Mouse (Mus musculus) liver, embryonic 15.5 days (tissue): ENCODE data around the gene Trim7. TPM values are rescaled to one million over a fixed set of nuclear protein-coding genes. Genes with fewer than 3 reads are reported as not detected.
A peak's percentile ranks its signal among the peaks of the same experiment; 100 is the strongest.
"Not testable (repeated sequence)": the region's sequence is repeated elsewhere in the genome, so short reads cannot be mapped to it uniquely, and the experiment has no call there.

Source experiments
- ATAC-seq: fragments of 200-750 bp; cut with Nextera tagmentation; 2 replicates; pipeline ENCODE4 v1.8.0; 2017; ENCODE audit warnings: moderate number of reproducible peaks, mild to moderate bottlenecking, moderate library complexity; ENCODE audit not compliant: insufficient read depth
- H3K27ac ChIP-seq: fragments of 300-500 bp; sonication (generic); replicated peaks from 2 replicates; pipeline ENCODE4 v1.5.1; 2015; ENCODE audit warnings: mild to moderate bottlenecking, inconsistent platforms
- H3K27me3 ChIP-seq: fragments of 300-500 bp; sonication (generic); 2 replicates; pipeline ENCODE4 v1.6.1; 2015; ENCODE audit warnings: mild to moderate bottlenecking, inconsistent platforms
- H3K36me3 ChIP-seq: fragments of 300-500 bp; sonication (generic); replicated peaks from 2 replicates; pipeline ENCODE4 v1.6.1; 2015; ENCODE audit warnings: moderate library complexity, mild to moderate bottlenecking, inconsistent platforms
- H3K4me1 ChIP-seq: fragments of 300-500 bp; sonication (generic); replicated peaks from 2 replicates; pipeline ENCODE4 v1.6.1; 2015; ENCODE audit warnings: inconsistent platforms
- H3K4me2 ChIP-seq: fragments of 300-500 bp; sonication (generic); 2 replicates; pipeline ENCODE4 v1.6.1; 2015; ENCODE audit warnings: moderate library complexity, mild to moderate bottlenecking, inconsistent platforms
- H3K4me3 ChIP-seq: fragments of 300-500 bp; sonication (generic); replicated peaks from 2 replicates; pipeline ENCODE4 v1.5.1; 2015; ENCODE audit warnings: mild to moderate bottlenecking, inconsistent platforms
- H3K9ac ChIP-seq: fragments of 300-500 bp; sonication (generic); 2 replicates; pipeline ENCODE4 v1.6.1; 2015; ENCODE audit warnings: moderate library complexity, mild to moderate bottlenecking, inconsistent platforms
- H3K9me3 ChIP-seq: fragments of 300-500 bp; sonication (generic); replicated peaks from 2 replicates; pipeline ENCODE4 v1.6.1; 2016; ENCODE audit warnings: inconsistent platforms
- WGBS: fragments of 180-500 bp; shearing (Covaris S2); methylation state at CpG from one replicate; pipeline ENCODE4 v1.1.7; 2015; ENCODE audit warnings: mixed read lengths; ENCODE audit not compliant: insufficient replicate concordance; 5-methylcytosine and 5-hydroxymethylcytosine counted together
- polyA plus RNA-seq: library from polyadenylated mRNA; unstranded; fragments of >200 nt; fragmentation: Nextera tagmentation; extraction: Ambion mirVana; gene quantifications from 2 replicates; pipeline ENCODE4 v1.2.1, GENCODE M21; 2015

Gene Trim7
- polyA plus RNA-seq = 0.09 and 0.21 TPM in 2 replicates

- H3K4me1 ChIP-seq = peaks cover 35% of the 10 kb centered on the region
- WGBS = under 1% methylated on average over 35 of the region's 92 CpGs
- H3K4me3 ChIP-seq = peak within 1 kb of the TSS; percentile 60
- peak; percentile 73 for ATAC-seq
- H3K36me3 ChIP-seq, H3K27ac ChIP-seq, H3K9me3 ChIP-seq: not testable (repeated sequence)
- peak within 1 kb of the TSS; percentile 83 for H3K4me2 ChIP-seq
- H3K27me3 ChIP-seq = peaks cover 43% of the 10 kb centered on the region
- peak within 1 kb of the TSS; percentile 35; the same call in 1 of the 2 replicates for H3K9ac ChIP-seq
Observed at GRCm38 (mm10) chr11:48825979-48826751, at the start of gene Trim7, which contains the start of gene Gm12184. Trim7 (plus strand) TSS chr11:48826140. Gm12184 (minus strand) TSS chr11:48826655.

GRCm38 (mm10) chr11:48776664-48777063 is 49.3 kb upstream of the Trim7 start:
- no peaks in the 10 kb centered on the region for H3K36me3 ChIP-seq
- no peak overlapping the region for H3K9ac ChIP-seq
- no peak overlapping the region for H3K27ac ChIP-seq
- 31% methylated on average over 9 of the region's 9 CpGs for WGBS
- no peaks in the 10 kb centered on the region for H3K9me3 ChIP-seq
- no peak overlapping the region for H3K4me2 ChIP-seq
- no peaks in the 10 kb centered on the region for H3K27me3 ChIP-seq
- ATAC-seq = no peak
- H3K4me3 ChIP-seq = no peak overlapping the region
- H3K4me1 ChIP-seq = peaks cover 4% of the 10 kb centered on the region

- no peak overlapping the region for H3K9ac ChIP-seq
- H3K4me1 ChIP-seq = peaks cover 4% of the 10 kb centered on the region
- H3K4me3 ChIP-seq = no peak overlapping the region
- WGBS = 77% methylated on average over 9 of the region's 9 CpGs
- no peak for ATAC-seq
- no peaks in the 10 kb centered on the region for H3K36me3 ChIP-seq
- H3K27ac ChIP-seq = no peak overlapping the region
- no peaks in the 10 kb centered on the region for H3K9me3 ChIP-seq
- H3K27me3 ChIP-seq = no peaks in the 10 kb centered on the region
- no peak overlapping the region for H3K4me2 ChIP-seq
Observed at GRCm38 (mm10) chr11:48777303-48777702, 48.6 kb upstream of the Trim7 start.

GRCm38 (mm10) chr11:48779450-48779849 is 46.5 kb upstream of the Trim7 start:
- WGBS = 34% methylated on average over 7 of the region's 7 CpGs
- H3K36me3 ChIP-seq = no peaks in the 10 kb centered on the region
- no peak for ATAC-seq
- no peaks in the 10 kb centered on the region for H3K27me3 ChIP-seq
- no peak overlapping the region for H3K27ac ChIP-seq
- peaks cover 2% of the 10 kb centered on the region for H3K4me1 ChIP-seq
- H3K4me2 ChIP-seq = no peak overlapping the region
- no peaks in the 10 kb centered on the region for H3K9me3 ChIP-seq
- H3K4me3 ChIP-seq = no peak overlapping the region
- H3K9ac ChIP-seq = no peak overlapping the region

- Histone ChIP-seq H3K36me3 (no peaks in the 10 kb centered on the region), H3K27me3 (no peaks in the 10 kb centered on the region), H3K4me3 (no peak overlapping the region), H3K9ac (no peak overlapping the region), H3K4me1 (no peaks in the 10 kb centered on the region), H3K9me3 (no peaks in the 10 kb centered on the region), H3K27ac (no peak overlapping the region), H3K4me2 (no peak overlapping the region)
- 66% methylated on average over 4 of the region's 4 CpGs for WGBS
- no peak for ATAC-seq
Observed at GRCm38 (mm10) chr11:48782243-48782642, 43.7 kb upstream of the Trim7 start.

- H3K27ac ChIP-seq = peak overlapping the region; percentile 58
- H3K4me3 ChIP-seq = peak overlapping the region; percentile 48
- H3K4me1 ChIP-seq = peaks cover 32% of the 10 kb centered on the region
- H3K36me3 ChIP-seq = no peaks in the 10 kb centered on the region
- H3K9ac ChIP-seq = no peak overlapping the region
- peak overlapping the region; percentile 72 for H3K4me2 ChIP-seq
- H3K27me3 ChIP-seq = no peaks in the 10 kb centered on the region
- WGBS = 31% methylated on average over 10 of the region's 10 CpGs
- peak; percentile 58 for ATAC-seq
- no peaks in the 10 kb centered on the region for H3K9me3 ChIP-seq
Observed at GRCm38 (mm10) chr11:48787455-48788211, 38.3 kb upstream of the Trim7 start.

- H3K27me3 ChIP-seq = no peaks in the 10 kb centered on the region
- peak overlapping the region; percentile 58 for H3K27ac ChIP-seq
- peak overlapping the region; percentile 33; the same call in 1 of the 2 replicates for H3K9ac ChIP-seq
- peaks cover 32% of the 10 kb centered on the region for H3K4me1 ChIP-seq
- 6% methylated on average over 16 of the region's 16 CpGs for WGBS
- H3K36me3 ChIP-seq = no peaks in the 10 kb centered on the region
- peak; percentile 44; the same call in 1 of the 2 replicates for ATAC-seq
- no peaks in the 10 kb centered on the region for H3K9me3 ChIP-seq
- peak overlapping the region; percentile 48 for H3K4me3 ChIP-seq
- peak overlapping the region; percentile 72 for H3K4me2 ChIP-seq
Observed at GRCm38 (mm10) chr11:48788311-48789089, 37.4 kb upstream of the Trim7 start.

- WGBS = 75% methylated on average over 5 of the region's 5 CpGs
- peak overlapping the region; percentile 72; the same call in 1 of the 2 replicates for H3K4me2 ChIP-seq
- no peaks in the 10 kb centered on the region for H3K9me3 ChIP-seq
- no peak overlapping the region for H3K4me3 ChIP-seq
- ATAC-seq = no peak
- no peak overlapping the region for H3K27ac ChIP-seq
- no peak overlapping the region for H3K9ac ChIP-seq
- no peaks in the 10 kb centered on the region for H3K27me3 ChIP-seq
- H3K4me1 ChIP-seq = peaks cover 32% of the 10 kb centered on the region
- no peaks in the 10 kb centered on the region for H3K36me3 ChIP-seq
Observed at GRCm38 (mm10) chr11:48789215-48789614, 36.7 kb upstream of the Trim7 start.

GRCm38 (mm10) chr11:48789973-48790823 is 35.7 kb upstream of the Trim7 start:
- 0 out of 2 replicates have a peak, but pooled peaks have one; percentile 35 for ATAC-seq
- Histone ChIP-seq H3K9ac (no peak overlapping the region), H3K27me3 (no peaks in the 10 kb centered on the region), H3K9me3 (no peaks in the 10 kb centered on the region), H3K4me2 (peak overlapping the region; percentile 56), H3K27ac (no peak overlapping the region), H3K36me3 (no peaks in the 10 kb centered on the region), H3K4me1 (peaks cover 32% of the 10 kb centered on the region), H3K4me3 (no peak overlapping the region)
- WGBS = 15% methylated on average over 20 of the region's 20 CpGs

GRCm38 (mm10) chr11:48790946-48791345 is 35.0 kb upstream of the Trim7 start:
- no peak overlapping the region for H3K9ac ChIP-seq
- no peaks in the 10 kb centered on the region for H3K27me3 ChIP-seq
- H3K27ac ChIP-seq = no peak overlapping the region
- H3K36me3 ChIP-seq = no peaks in the 10 kb centered on the region
- no peak for ATAC-seq
- peaks cover 32% of the 10 kb centered on the region for H3K4me1 ChIP-seq
- no peaks in the 10 kb centered on the region for H3K9me3 ChIP-seq
- H3K4me3 ChIP-seq = no peak overlapping the region
- H3K4me2 ChIP-seq = peak overlapping the region; percentile 34
- WGBS = 47% methylated on average over 8 of the region's 8 CpGs
